Mouse (Mus musculus): ENCODE results near the gene Gm10147. TPM values are rescaled to one million over a fixed set of nuclear protein-coding genes. Genes with fewer than 3 reads are reported as not detected.
"Not testable (repeated sequence)": the region's sequence is repeated elsewhere in the genome, so short reads cannot be mapped to it uniquely, and the experiment has no call there.

Gm10147 gene
- not detected in 2 replicates for polyA plus RNA-seq (2014; fragmentation: Nextera tagmentation; extraction: Ambion mirVana)

GRCm38 (mm10) chrX:28607742-28608141, at the start of gene Gm10147:
TSS of gene Gm10147 (minus strand) at chrX:28607842.
- H3K9me3 ChIP-seq (replicated peaks; ENCODE audit: control insufficient read depth, low read length); H3K27ac ChIP-seq (replicated peaks; ENCODE audit: low read depth, low read length); H3K9ac ChIP-seq (replicated peaks; ENCODE audit: low read length); H3K4me2 ChIP-seq (ENCODE audit: low read depth, low read length); H3K27me3 ChIP-seq (ENCODE audit: control insufficient read depth, insufficient read depth, low read length); DNase-seq (ENCODE audit: low spot score); ATAC-seq (replicated peaks; ENCODE audit: insufficient number of reproducible peaks, low FRiP score, low TSS enrichment, low read depth); H3K36me3 ChIP-seq (replicated peaks; ENCODE audit: control insufficient read depth, insufficient read depth, low read depth, low read length); H3K4me1 ChIP-seq (ENCODE audit: control insufficient read depth, insufficient read depth, low read length); H3K4me3 ChIP-seq (ENCODE audit: low read depth, low read length): not testable (repeated sequence)
- WGBS, result no CpG with 5 or more reads among the region's 7 CpGs

Small RNA genes within 50 kb of the gene (microRNA-seq; reads per million reads assigned to microRNA genes)
- not detected for gene Gm44499 (ENCODE audit: borderline number of aligned reads)

Measured in embryonic facial prominence, embryonic 11.5 days (tissue).